Mouse (Mus musculus): Measurements from ENCODE around the gene Hlcs.

DNA sequence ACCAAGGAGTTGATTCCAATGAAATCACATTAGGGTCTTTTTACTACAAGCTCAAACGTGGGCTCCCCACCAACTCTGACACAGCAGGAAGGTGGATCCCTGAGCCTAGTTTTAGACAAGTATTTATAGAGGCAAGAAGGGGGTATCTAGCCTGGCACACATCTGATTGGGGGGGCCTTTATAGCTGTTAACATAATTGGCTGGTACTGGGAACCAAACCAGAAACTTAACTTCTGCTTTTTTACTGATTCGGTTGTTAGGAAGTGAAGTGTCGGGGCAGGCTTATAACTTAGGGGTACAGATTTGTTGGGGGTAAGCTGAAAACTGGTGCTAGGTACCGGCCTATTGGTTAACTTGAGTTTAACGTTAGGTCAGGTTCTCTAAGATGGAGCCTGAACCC is 6.9 kb upstream of the Hlcs start:
- no peak for TF ChIP-seq POLR2A (IDR thresholded peaks at IDR 0.05; ENCODE audit: control insufficient read depth, extremely low read depth, insufficient read depth, low read length, poor library complexity)
- no peak for TF ChIP-seq CTCF (IDR thresholded peaks at IDR 0.05; ENCODE audit: borderline replicate concordance, control insufficient read depth, extremely low read depth, insufficient read depth, low read length, poor library complexity)

Data from thymus, adult 2 months (tissue).